Mouse (Mus musculus): ENCODE results near the gene Cwh43. TPM values are rescaled to one million over a fixed set of nuclear protein-coding genes. Genes with fewer than 3 reads are reported as not detected.

The Cwh43 gene
- polyA plus RNA-seq, 1 experiment from 2014 or later = not detected

- Histone ChIP-seq H3K4me3 (ENCODE audit: low read depth, low read length) (no peak overlapping the region), H3K9me3 (ENCODE audit: control insufficient read depth, low read length) (no peaks in the 10 kb centered on the region), H3K27me3 (replicated peaks; ENCODE audit: control insufficient read depth, insufficient read depth, low read length) (no peaks in the 10 kb centered on the region), H3K4me1 (replicated peaks; ENCODE audit: control insufficient read depth, insufficient read depth, low read length) (peaks cover 2% of the 10 kb centered on the region; the same call in 1 of the 2 replicates), H3K36me3 (ENCODE audit: control insufficient read depth, insufficient read depth, low read length) (no peaks in the 10 kb centered on the region), H3K27ac (ENCODE audit: low read depth, low read length) (no peak overlapping the region), H3K4me2 (no peak overlapping the region), H3K9ac (ENCODE audit: low read depth, low read length) (no peak overlapping the region)
- no peak for ATAC-seq (replicated peaks; ENCODE audit: low FRiP score)
- 70% methylated on average over 3 of the region's 3 CpGs for WGBS
- DNase-seq (ENCODE audit: low spot score) = no peak
Observed at GRCm38 (mm10) chr5:73497401-73497800, 91.5 kb downstream of the Cwh43 start.

- Histone ChIP-seq H3K4me1 (replicated peaks; ENCODE audit: control insufficient read depth, insufficient read depth, low read length) (peaks cover 2% of the 10 kb centered on the region), H3K27ac (ENCODE audit: low read depth, low read length) (no peak overlapping the region), H3K9me3 (ENCODE audit: control insufficient read depth, low read length) (no peaks in the 10 kb centered on the region), H3K36me3 (ENCODE audit: control insufficient read depth, insufficient read depth, low read length) (no peaks in the 10 kb centered on the region), H3K9ac (ENCODE audit: low read depth, low read length) (no peak overlapping the region), H3K27me3 (replicated peaks; ENCODE audit: control insufficient read depth, insufficient read depth, low read length) (no peaks in the 10 kb centered on the region), H3K4me2 (no peak overlapping the region), H3K4me3 (ENCODE audit: low read depth, low read length) (no peak overlapping the region)
- WGBS = 80% methylated on average over 8 of the region's 8 CpGs
- no peak for ATAC-seq (replicated peaks; ENCODE audit: low FRiP score)
- DNase-seq (ENCODE audit: low spot score) = no peak
Observed at GRCm38 (mm10) chr5:73498559-73498958, 92.7 kb downstream of the Cwh43 start.

GRCm38 (mm10) chr5:73500867-73501440 is 95.1 kb downstream of the Cwh43 start:
- H3K9me3 ChIP-seq (ENCODE audit: control insufficient read depth, low read length) = no peaks in the 10 kb centered on the region
- H3K4me1 ChIP-seq (replicated peaks; ENCODE audit: control insufficient read depth, insufficient read depth, low read length) = peaks cover 2% of the 10 kb centered on the region
- ATAC-seq (replicated peaks; ENCODE audit: low FRiP score) (no peak), DNase-seq (ENCODE audit: low spot score) (no peak)
- H3K27me3 ChIP-seq (replicated peaks; ENCODE audit: control insufficient read depth, insufficient read depth, low read length) = no peaks in the 10 kb centered on the region
- H3K27ac ChIP-seq (ENCODE audit: low read depth, low read length) = no peak overlapping the region
- no peaks in the 10 kb centered on the region for H3K36me3 ChIP-seq (ENCODE audit: control insufficient read depth, insufficient read depth, low read length)
- H3K4me2 ChIP-seq = no peak overlapping the region
- no peak overlapping the region for H3K9ac ChIP-seq (ENCODE audit: low read depth, low read length)
- WGBS = 79% methylated on average over 7 of the region's 7 CpGs
- H3K4me3 ChIP-seq (ENCODE audit: low read depth, low read length) = no peak overlapping the region

GRCm38 (mm10) chr5:73502422-73502821 is 96.5 kb downstream of the Cwh43 start:
- no peak for DNase-seq (ENCODE audit: low spot score)
- no peaks in the 10 kb centered on the region; the same call in none of the 2 replicates for H3K4me1 ChIP-seq (replicated peaks; ENCODE audit: control insufficient read depth, insufficient read depth, low read length)
- H3K36me3 ChIP-seq (ENCODE audit: control insufficient read depth, insufficient read depth, low read length) = no peaks in the 10 kb centered on the region
- no peak for ATAC-seq (replicated peaks; ENCODE audit: low FRiP score)
- no peak overlapping the region for H3K4me3 ChIP-seq (ENCODE audit: low read depth, low read length)
- no peaks in the 10 kb centered on the region for H3K27me3 ChIP-seq (replicated peaks; ENCODE audit: control insufficient read depth, insufficient read depth, low read length)
- no peaks in the 10 kb centered on the region for H3K9me3 ChIP-seq (ENCODE audit: control insufficient read depth, low read length)
- H3K4me2 ChIP-seq = no peak overlapping the region
- 86% methylated on average over 9 of the region's 9 CpGs for WGBS
- H3K27ac ChIP-seq (ENCODE audit: low read depth, low read length) = no peak overlapping the region
- no peak overlapping the region for H3K9ac ChIP-seq (ENCODE audit: low read depth, low read length)

Other genes with a start within 250 kb of the Cwh43 start
- gene Fryl, start 149.5 kb upstream of the Cwh43 start, polyA plus RNA-seq (2014; fragmentation: Nextera tagmentation; extraction: Ambion mirVana) = 35.4 and 39.7 TPM in 2 replicates
- 170 and 171 TPM in 2 replicates for gene Ociad1, start 113.3 kb upstream of the Cwh43 start, polyA plus RNA-seq (2014; fragmentation: Nextera tagmentation; extraction: Ambion mirVana)
- gene Ociad2, start 65.0 kb upstream of the Cwh43 start, polyA plus RNA-seq (2014; fragmentation: Nextera tagmentation; extraction: Ambion mirVana) = 5.1 and 7.0 TPM in 2 replicates
- 14.8 and 15.4 TPM in 2 replicates for gene Dcun1d4, start 74.9 kb downstream of the Cwh43 start, polyA plus RNA-seq (2014; fragmentation: Nextera tagmentation; extraction: Ambion mirVana)
- 0.18 and 0.74 TPM in 2 replicates for gene Lrrc66, start 226.5 kb downstream of the Cwh43 start, polyA plus RNA-seq (2014; fragmentation: Nextera tagmentation; extraction: Ambion mirVana)
- gene Sgcb, start 241.7 kb downstream of the Cwh43 start, polyA plus RNA-seq (2014; fragmentation: Nextera tagmentation; extraction: Ambion mirVana) = 8.9 and 9.3 TPM in 2 replicates
- gene Spata18, start 245.3 kb downstream of the Cwh43 start, polyA plus RNA-seq (2014; fragmentation: Nextera tagmentation; extraction: Ambion mirVana) = not detected in 2 replicates

All from liver, embryonic 11.5 days (tissue).